Mouse (Mus musculus) midbrain, embryonic 15.5 days (tissue): ENCODE results near the gene Ptpn4. TPM values are rescaled to one million over a fixed set of nuclear protein-coding genes. Genes with fewer than 3 reads are reported as not detected.

Source experiments
- ATAC-seq: fragments of 200-750 bp; cut with Nextera tagmentation; replicated peaks from 2 replicates; pipeline ENCODE4 v1.8.0; 2017; ENCODE audit warnings: moderate TSS enrichment
- H3K27ac ChIP-seq: fragments of 300-500 bp; sonication (generic); 2 replicates; pipeline ENCODE4 v1.5.1; 2015; ENCODE audit warnings: mild to moderate bottlenecking, inconsistent platforms
- H3K27me3 ChIP-seq: fragments of 300-500 bp; sonication (generic); replicated peaks from 2 replicates; pipeline ENCODE4 v1.6.1; 2015; ENCODE audit warnings: inconsistent platforms
- H3K36me3 ChIP-seq: fragments of 300-500 bp; sonication (generic); replicated peaks from 2 replicates; pipeline ENCODE4 v1.6.1; 2015; ENCODE audit warnings: inconsistent platforms
- H3K4me1 ChIP-seq: fragments of 300-500 bp; sonication (generic); 2 replicates; pipeline ENCODE4 v1.6.1; 2015; ENCODE audit warnings: inconsistent platforms
- H3K4me2 ChIP-seq: fragments of 300-500 bp; sonication (generic); 2 replicates; pipeline ENCODE4 v1.6.1; 2015; ENCODE audit warnings: inconsistent platforms, mild to moderate bottlenecking, moderate library complexity
- H3K4me3 ChIP-seq: fragments of 300-500 bp; sonication (generic); 2 replicates; pipeline ENCODE4 v1.5.1; 2015; ENCODE audit warnings: mild to moderate bottlenecking, inconsistent platforms
- H3K9ac ChIP-seq: fragments of 300-500 bp; sonication (generic); 2 replicates; pipeline ENCODE4 v1.6.1; 2015; ENCODE audit warnings: mild to moderate bottlenecking, inconsistent platforms
- H3K9me3 ChIP-seq: fragments of 300-500 bp; sonication (generic); 2 replicates; pipeline ENCODE4 v1.6.1; 2016; ENCODE audit warnings: inconsistent platforms
- WGBS: fragments of 180-500 bp; shearing (Covaris S2); methylation state at CpG from one replicate; pipeline ENCODE4 v1.1.7; 2015; ENCODE audit warnings: mixed read lengths; 5-methylcytosine and 5-hydroxymethylcytosine counted together
- polyA plus RNA-seq: library from polyadenylated mRNA; unstranded; fragments of >200 nt; fragmentation: Nextera tagmentation; extraction: Ambion mirVana; gene quantifications from 2 replicates; pipeline ENCODE4 v1.2.1, GENCODE M21; 2015

Ptpn4 gene
- polyA plus RNA-seq, 1 experiment from 2014 or later: 10.9 TPM

DNA sequence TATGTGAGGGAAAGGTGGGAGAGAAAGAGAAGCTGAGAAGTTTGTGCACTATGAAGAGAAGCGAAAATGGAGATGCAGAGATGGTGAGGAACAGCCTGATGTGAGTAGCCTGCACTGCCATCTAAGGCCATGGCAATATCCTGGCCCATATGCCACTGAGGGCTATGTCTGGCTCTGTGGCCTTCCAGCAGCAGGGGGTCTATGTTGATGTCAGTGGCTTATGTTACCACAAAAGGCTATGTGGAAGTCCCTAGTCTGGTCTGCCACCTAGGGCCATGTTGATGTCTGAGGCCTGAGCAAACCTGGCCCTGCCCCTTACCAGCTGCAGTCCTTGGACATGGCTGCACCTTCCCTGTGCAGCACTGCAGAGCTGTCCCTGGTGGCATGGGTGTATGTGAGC lies 43.1 kb downstream of the Ptpn4 start:
- no peaks in the 10 kb centered on the region for H3K4me1 ChIP-seq
- no peak overlapping the region for H3K9ac ChIP-seq
- H3K4me3 ChIP-seq: no peak overlapping the region
- no peak overlapping the region for H3K4me2 ChIP-seq
- no peak for ATAC-seq
- H3K36me3 ChIP-seq: no peaks in the 10 kb centered on the region
- WGBS: 100% methylated on average over 1 of the region's 1 CpGs
- no peak overlapping the region for H3K27ac ChIP-seq
- H3K9me3 ChIP-seq: no peaks in the 10 kb centered on the region
- no peaks in the 10 kb centered on the region for H3K27me3 ChIP-seq

DNA sequence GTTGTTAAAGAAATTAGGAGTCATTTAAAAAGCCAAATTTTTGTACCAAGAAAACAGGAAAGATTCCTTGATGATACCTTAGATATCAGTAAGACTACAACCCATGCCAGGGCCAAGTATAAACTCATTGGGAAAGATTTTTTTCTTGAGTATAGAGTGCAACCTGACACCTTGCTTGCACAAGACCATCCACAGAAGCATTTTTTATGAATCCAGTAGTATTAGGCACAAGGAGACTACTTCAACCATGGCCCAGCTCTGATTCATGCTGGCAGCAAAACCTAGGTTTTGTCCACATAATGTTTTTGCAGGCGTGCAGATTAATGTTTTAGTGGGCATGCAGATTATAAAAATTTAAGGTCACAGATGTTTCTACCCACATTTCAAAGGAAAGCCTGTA lies 46.8 kb downstream of the Ptpn4 start:
- 79% methylated on average over 1 of the region's 1 CpGs for WGBS

DNA sequence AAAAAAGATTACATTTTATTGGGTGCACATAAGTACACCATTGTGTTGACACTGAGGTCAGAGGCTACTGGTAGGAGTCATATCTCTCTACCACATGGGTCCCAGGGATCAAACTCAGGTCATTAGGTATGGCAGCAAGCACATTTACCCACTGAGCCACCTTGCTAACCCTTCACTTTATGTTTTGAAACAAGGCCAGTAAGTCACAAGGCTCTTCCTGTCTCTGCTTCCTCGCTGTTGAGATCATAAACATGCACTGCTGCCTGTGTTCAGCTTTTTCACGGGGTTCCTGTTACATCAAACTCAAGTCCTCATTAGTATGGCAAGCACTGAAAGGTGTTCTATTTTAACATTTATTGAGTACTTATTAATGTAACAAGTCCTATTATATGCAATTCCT lies 61.5 kb downstream of the Ptpn4 start:
- no peak for ATAC-seq
- no peak overlapping the region for H3K9ac ChIP-seq
- 86% methylated on average over 2 of the region's 2 CpGs for WGBS
- no peaks in the 10 kb centered on the region for H3K36me3 ChIP-seq
- H3K4me1 ChIP-seq: no peaks in the 10 kb centered on the region
- no peak overlapping the region for H3K4me2 ChIP-seq
- no peaks in the 10 kb centered on the region for H3K9me3 ChIP-seq
- no peak overlapping the region for H3K27ac ChIP-seq
- no peaks in the 10 kb centered on the region for H3K27me3 ChIP-seq
- H3K4me3 ChIP-seq: no peak overlapping the region

More for the DNA sequence above, 46.8 kb downstream of the Ptpn4 start:
- ATAC-seq: no peak
- H3K9me3 ChIP-seq: no peaks in the 10 kb centered on the region
- H3K4me3 ChIP-seq: no peak overlapping the region
- H3K27ac ChIP-seq: no peak overlapping the region
- no peaks in the 10 kb centered on the region for H3K36me3 ChIP-seq
- H3K27me3 ChIP-seq: no peaks in the 10 kb centered on the region
- no peaks in the 10 kb centered on the region for H3K4me1 ChIP-seq
- H3K4me2 ChIP-seq: no peak overlapping the region
- no peak overlapping the region for H3K9ac ChIP-seq

DNA sequence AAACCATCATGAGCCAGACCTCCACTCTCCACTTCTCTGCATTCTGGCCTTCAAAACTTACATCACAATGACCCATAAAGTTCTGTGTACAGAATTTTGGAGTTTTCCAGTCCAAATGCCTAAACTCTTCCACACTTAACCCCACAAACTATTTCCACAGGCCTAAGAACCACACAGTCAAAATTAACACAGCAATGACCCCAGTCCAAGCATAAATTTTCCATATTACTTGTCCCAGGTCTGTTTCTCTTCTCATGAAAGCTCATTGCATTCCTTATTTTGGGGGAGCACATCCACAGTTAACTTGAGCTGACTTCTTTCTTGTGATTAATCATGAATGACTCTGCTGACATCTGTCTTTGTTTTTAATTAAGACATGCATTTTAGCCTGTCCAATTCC lies 101.7 kb downstream of the Ptpn4 start:
- no peak for ATAC-seq
- H3K27me3 ChIP-seq: no peaks in the 10 kb centered on the region

DNA sequence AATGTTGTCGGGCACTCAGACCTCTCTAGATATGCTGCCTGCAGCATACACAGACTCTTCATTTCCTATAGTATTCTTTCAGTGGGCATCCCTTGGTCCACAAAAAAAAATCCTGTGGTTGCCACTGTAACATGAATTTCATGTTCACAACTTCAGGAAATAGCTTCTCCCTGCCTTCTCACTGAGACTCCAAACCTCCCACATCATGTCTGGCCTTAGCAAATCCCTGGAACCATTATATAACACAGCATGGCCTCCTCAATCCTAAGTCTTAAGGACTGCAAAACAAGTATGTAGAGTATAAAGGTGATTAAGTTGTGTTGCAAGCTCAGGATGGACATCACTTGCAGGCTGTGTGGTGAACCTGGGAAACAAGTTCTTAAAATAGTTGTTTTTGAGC lies 102.6 kb downstream of the Ptpn4 start:
- H3K36me3 ChIP-seq: peaks cover 8% of the 10 kb centered on the region
- no peak overlapping the region for H3K27ac ChIP-seq
- H3K9me3 ChIP-seq: 0 out of 2 replicates have a peak, but pooled peaks cover 4% of the 10 kb centered on the region
- no peak overlapping the region for H3K4me2 ChIP-seq
- H3K4me1 ChIP-seq: no peaks in the 10 kb centered on the region
- WGBS: 98% methylated on average over 1 of the region's 1 CpGs
- H3K9ac ChIP-seq: no peak overlapping the region
- no peaks in the 10 kb centered on the region for H3K27me3 ChIP-seq
- H3K4me3 ChIP-seq: no peak overlapping the region
- ATAC-seq: no peak

More for the DNA sequence above, 101.7 kb downstream of the Ptpn4 start:
- no peak overlapping the region for H3K27ac ChIP-seq
- peaks cover 16% of the 10 kb centered on the region for H3K36me3 ChIP-seq
- no peak overlapping the region for H3K4me2 ChIP-seq
- H3K4me1 ChIP-seq: no peaks in the 10 kb centered on the region
- H3K9me3 ChIP-seq: 0 out of 2 replicates have a peak, but pooled peaks cover 8% of the 10 kb centered on the region
- no peak overlapping the region for H3K4me3 ChIP-seq
- no peak overlapping the region for H3K9ac ChIP-seq

DNA sequence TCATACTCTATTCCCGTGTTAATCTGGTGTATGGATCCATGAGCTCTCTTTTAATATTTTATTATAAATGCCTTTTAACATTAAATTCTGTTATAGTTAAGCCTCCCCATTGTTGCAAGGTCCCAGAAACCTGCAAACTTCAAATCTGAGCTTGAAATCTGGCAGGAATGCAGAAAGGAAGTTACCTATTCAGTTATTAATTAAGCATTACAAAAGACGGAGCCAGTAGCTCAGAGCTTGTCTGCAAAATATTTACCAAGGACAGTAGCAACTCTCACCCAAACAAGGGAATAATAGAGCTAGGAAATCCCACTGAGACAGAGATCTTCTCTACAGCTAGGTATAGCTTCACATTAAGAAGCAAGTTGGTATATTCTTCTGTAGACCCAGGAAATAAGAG lies 106.2 kb downstream of the Ptpn4 start:
- no peak overlapping the region for H3K4me3 ChIP-seq
- H3K36me3 ChIP-seq: no peaks in the 10 kb centered on the region
- no peak overlapping the region for H3K4me2 ChIP-seq
- H3K4me1 ChIP-seq: no peaks in the 10 kb centered on the region
- no peak for ATAC-seq
- no peaks in the 10 kb centered on the region for H3K27me3 ChIP-seq
- WGBS: 92% methylated on average over 2 of the region's 2 CpGs
- H3K27ac ChIP-seq: no peak overlapping the region
- no peak overlapping the region for H3K9ac ChIP-seq
- no peaks in the 10 kb centered on the region for H3K9me3 ChIP-seq

DNA sequence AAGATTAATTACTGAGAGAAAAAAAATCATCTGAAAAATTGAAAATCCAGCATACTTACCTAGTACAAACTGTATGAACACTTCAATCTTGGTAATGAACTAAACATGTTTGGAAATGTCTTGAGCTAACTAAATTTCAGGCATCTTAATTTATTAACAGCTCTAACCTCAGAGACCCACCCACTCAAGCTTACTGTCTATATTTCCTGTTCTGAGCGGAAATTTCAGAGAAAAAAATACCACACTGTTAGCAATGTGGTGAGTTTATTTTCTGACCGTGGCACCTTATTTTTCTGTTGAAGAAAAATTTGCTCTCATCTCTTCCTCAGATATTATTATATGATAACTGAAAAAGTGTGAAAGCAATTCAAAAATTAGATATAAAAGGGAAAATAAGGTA lies 124.4 kb downstream of the Ptpn4 start:
- Histone ChIP-seq H3K27me3 (no peaks in the 10 kb centered on the region), H3K4me3 (no peak overlapping the region), H3K9ac (no peak overlapping the region), H3K4me1 (no peaks in the 10 kb centered on the region), H3K9me3 (no peaks in the 10 kb centered on the region), H3K36me3 (no peaks in the 10 kb centered on the region), H3K27ac (no peak overlapping the region), H3K4me2 (no peak overlapping the region)
- no peak for ATAC-seq
- 89% methylated on average over 2 of the region's 2 CpGs for WGBS

DNA sequence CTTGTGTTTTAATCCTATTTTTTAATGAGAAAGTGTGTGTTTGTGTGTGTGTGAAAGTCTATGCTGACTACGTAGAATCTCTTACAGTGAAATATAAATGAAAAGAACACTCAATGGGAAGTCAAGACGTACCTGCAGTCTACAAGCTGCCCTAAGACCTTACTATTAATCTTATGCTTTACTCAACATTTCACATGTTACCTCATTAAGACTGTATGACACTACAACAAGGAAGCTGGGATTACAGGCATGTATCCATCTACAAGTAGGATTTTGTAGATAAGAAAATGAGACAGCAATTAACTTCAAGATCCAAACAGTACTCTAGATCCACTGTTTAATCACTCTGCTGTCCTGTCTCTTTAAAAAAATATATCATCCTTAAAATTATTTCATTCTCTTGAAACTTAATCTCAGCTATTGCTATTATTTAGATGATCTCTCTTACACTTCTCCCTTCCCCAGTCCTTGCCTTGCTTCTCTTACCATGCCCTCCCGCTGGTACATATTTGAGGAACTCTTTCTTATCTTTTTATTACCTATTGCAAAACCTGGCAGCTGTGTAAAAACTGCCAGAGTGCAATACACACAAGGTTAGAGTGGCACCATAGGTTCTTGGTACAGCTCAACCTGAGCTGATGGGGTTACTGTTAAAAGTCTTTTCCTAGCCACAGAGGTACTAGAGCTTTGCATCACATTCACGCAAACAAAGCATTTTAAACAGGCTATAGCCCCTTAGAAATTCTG lies 130.8 kb downstream of the Ptpn4 start:
- Histone ChIP-seq H3K9me3 (no peaks in the 10 kb centered on the region), H3K4me2 (no peak overlapping the region), H3K4me3 (no peak overlapping the region), H3K9ac (no peak overlapping the region), H3K36me3 (0 out of 2 replicates have a peak, but pooled peaks cover 2% of the 10 kb centered on the region), H3K4me1 (no peaks in the 10 kb centered on the region), H3K27ac (no peak overlapping the region), H3K27me3 (no peaks in the 10 kb centered on the region)
- ATAC-seq: no peak
- 95% methylated on average over 4 of the region's 4 CpGs for WGBS

DNA sequence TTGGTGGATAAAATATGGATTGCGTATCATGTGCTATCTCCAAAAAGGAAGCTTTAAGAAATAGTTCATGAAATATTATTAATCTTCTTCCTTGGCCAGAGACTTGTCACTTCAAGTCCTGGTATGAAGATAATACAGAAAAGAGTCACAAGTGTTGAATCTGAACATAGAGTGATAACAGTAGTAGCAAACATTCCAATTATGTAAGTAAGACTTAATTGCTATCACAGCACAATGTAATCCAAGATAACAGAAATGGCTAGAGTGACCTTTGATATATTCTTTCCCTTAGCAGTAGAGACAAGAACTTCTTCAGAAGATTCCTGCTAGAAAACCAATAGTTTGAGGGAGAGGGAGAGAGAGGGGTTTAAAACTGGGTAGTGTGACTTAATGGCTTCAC lies 140.6 kb downstream of the Ptpn4 start:
- peaks cover 2% of the 10 kb centered on the region; the same call in 1 of the 2 replicates for H3K36me3 ChIP-seq
- no peaks in the 10 kb centered on the region for H3K9me3 ChIP-seq
- H3K9ac ChIP-seq: no peak overlapping the region
- no peak overlapping the region for H3K4me2 ChIP-seq
- no peak for ATAC-seq
- no peak overlapping the region for H3K27ac ChIP-seq
- no peak overlapping the region for H3K4me3 ChIP-seq
- no peaks in the 10 kb centered on the region for H3K27me3 ChIP-seq
- no peaks in the 10 kb centered on the region for H3K4me1 ChIP-seq
- 99% methylated on average over 1 of the region's 1 CpGs for WGBS

DNA sequence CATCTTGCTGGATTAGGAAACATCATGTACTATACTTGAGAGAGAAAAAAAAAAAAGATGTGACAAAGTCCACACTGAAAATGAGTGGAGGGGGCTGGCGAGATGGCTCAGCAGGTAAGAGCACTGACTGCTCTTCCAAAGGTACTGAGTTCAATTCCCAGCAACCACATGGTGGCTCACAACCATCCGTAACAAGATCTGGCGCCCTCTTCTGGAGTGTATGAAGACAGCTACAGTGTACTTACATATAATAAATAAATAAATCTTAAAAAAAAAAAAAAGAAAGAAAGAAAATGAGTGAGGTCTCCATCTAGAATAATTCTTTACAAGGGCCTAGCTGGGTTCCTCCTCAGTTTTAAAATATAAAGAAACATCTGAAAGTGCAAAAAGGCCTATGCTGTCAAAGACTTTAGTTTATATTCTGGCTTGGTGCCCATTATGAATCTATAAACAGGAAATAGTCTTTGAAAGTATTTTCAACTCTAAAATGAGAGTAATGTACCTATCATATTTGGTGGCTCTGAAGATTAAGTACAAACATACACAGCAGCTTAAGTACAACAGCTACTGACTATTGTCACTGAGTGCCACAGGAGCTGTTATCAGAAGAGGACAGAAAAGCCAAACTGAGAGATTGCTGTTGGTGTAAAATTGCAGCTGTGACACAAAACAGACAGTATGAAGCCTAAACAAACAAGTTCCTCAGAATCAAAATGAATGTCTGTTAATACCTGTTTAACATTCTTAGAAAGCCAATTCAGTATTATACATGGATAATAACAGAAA lies 151.4 kb downstream of the Ptpn4 start:
- Histone ChIP-seq H3K4me1 (no peaks in the 10 kb centered on the region), H3K36me3 (0 out of 2 replicates have a peak, but pooled peaks cover 4% of the 10 kb centered on the region), H3K9ac (no peak overlapping the region), H3K4me2 (no peak overlapping the region), H3K9me3 (no peaks in the 10 kb centered on the region), H3K27ac (no peak overlapping the region), H3K4me3 (no peak overlapping the region), H3K27me3 (no peaks in the 10 kb centered on the region)
- no peak for ATAC-seq
- WGBS: 95% methylated on average over 3 of the region's 3 CpGs

DNA sequence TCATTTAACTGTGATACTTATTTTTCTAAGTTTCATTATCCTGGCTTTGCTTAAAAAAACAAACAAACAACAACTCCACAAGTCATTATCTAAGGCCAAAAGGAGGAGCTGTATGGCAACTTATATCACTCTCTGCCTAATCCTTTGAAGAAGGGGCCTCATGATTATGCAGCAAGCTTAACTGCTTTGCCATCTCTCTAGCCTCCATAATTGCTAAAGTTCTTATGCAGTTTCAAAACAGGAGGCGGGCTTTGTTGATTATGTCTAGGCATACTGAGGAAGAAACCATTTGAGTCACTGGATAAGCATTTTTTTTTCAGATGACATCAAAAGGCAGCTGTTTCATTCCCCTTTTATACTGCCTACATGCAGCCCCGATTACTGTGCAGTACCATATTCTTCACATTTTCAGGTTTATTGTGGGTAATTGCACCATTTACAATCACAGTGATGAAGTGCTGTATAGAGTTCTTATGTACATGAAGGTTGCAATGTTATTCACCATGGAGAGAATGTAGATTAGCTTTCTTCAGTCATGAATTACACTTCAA lies 155.7 kb downstream of the Ptpn4 start:
- 51% methylated on average over 2 of the region's 2 CpGs for whole genome bisulfite sequencing
- Histone ChIP-seq H3K9ac (no peak overlapping the region), H3K9me3 (no peaks in the 10 kb centered on the region), H3K27me3 (no peaks in the 10 kb centered on the region), H3K27ac (no peak overlapping the region), H3K4me3 (no peak overlapping the region), H3K4me2 (no peak overlapping the region), H3K4me1 (no peaks in the 10 kb centered on the region), H3K36me3 (peaks cover 11% of the 10 kb centered on the region; the same call in 1 of the 2 replicates)
- no peak for ATAC-seq

DNA sequence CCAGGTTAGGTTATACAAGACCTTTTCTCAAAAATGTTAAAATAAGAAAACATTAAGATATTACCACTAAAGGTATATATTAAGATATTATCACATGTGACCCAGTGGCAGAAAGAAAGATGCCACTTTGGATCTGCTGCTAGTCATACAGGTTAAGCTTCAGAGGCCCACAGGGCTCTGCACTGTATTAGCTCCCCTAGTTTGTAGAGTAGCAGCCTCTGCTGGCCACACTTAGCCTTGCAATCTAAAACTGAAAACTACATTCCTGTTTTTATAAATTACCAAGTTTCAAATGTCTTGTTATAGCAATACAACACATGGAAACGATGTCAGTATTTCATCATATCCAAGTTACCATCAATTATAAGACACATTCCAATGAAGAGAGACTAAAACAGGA lies 162.4 kb downstream of the Ptpn4 start:
- ATAC-seq: peak; percentile 73; the same call in 1 of the 2 replicates
- H3K36me3 ChIP-seq: peaks cover 7% of the 10 kb centered on the region; the same call in 1 of the 2 replicates
- 73% methylated on average over 1 of the region's 1 CpGs for WGBS
- H3K27ac ChIP-seq: no peak overlapping the region
- no peaks in the 10 kb centered on the region for H3K27me3 ChIP-seq
- H3K9me3 ChIP-seq: no peaks in the 10 kb centered on the region
- no peak overlapping the region for H3K4me2 ChIP-seq
- no peak overlapping the region for H3K4me3 ChIP-seq
- H3K4me1 ChIP-seq: no peaks in the 10 kb centered on the region
- no peak overlapping the region for H3K9ac ChIP-seq
